Mouse (Mus musculus) ES-CJ7 (cell line): ENCODE measurements around the gene Vat1l.

Experiments
- DNase-seq: peaks from one replicate; pipeline ENCODE4 v3.0.0; 2011; ENCODE audit warnings: low read depth, low spot score

Vat1l gene

DNA sequence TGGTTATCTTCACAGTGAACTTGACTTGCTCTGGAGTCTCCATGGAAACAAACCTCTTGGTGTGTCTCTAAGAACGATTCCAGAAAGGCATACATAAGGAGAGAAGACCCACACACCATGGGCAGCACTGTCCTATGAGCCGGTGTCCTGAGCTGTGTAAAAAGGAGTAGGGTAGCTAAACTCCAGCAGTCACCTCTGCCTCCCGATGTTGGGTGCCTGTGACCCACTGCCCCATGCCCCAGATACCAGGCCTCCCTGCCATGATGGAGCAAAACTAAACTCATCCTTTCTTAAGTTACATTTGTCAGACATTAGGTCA is 90.3 kb downstream of the Vat1l start:
- no peak for DNase-seq

GRCm38 (mm10) chr8:114298253-114298652 is 92.8 kb downstream of the Vat1l start:
- no peak for DNase-seq

- DNase-seq, result no peak
Measured at GRCm38 (mm10) chr8:114300072-114300471, 94.7 kb downstream of the Vat1l start.

DNA sequence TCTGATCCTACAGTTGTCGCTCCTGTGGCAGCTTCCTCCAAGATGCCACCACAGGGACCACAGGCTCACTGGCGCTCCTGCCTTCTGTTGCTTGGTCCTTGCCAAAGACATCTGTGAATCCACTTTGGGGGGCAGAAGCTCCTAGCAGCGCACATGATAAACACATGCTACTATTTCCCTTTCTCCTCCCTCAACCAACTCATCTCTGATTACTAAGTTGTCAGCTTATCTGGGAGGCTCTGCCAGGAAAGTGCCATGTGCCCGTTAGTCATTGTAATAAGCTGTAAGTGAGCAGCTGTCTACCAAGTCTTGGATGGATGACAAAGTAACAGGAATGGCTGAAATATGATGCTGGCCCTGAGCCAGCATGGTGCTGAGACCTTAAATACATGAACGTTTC is 100.9 kb downstream of the Vat1l start:
- no peak for DNase-seq

DNA sequence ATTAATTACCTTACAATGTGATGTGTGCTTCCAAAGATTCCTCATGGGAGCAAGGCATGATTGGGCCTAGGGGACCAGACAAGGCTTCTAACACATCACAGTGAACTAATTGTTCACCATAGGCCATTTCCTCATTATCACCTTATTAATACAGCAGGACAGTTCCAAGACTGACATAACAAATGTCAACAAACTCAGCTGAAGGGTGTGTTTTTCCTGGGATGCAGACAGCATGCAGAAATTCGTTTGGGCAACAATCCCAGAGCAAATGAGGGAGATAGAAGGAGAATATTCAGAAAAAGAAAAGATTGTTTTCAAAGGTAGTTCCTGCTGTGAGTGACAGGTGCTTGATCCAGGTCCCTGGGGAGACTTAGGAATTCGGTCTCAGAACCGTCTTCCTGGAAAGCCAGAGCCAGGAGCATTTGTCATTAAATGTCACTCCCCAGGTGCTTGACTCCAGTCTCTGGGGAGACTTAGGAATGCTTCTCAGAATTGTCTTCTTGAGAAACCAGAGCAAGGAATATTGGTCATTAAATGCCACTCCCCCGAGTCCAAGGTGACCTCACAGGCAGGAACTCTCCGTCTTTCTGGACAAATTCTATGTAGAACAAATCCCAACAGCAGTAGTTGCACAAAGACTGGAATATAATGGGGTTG is 109.4 kb downstream of the Vat1l start:
- peak; percentile 28 for DNase-seq

- no peak for DNase-seq
Measured at GRCm38 (mm10) chr8:114318161-114318560, 112.7 kb downstream of the Vat1l start.

GRCm38 (mm10) chr8:114322096-114322495 is 116.7 kb downstream of the Vat1l start:
- DNase-seq, result no peak

DNA sequence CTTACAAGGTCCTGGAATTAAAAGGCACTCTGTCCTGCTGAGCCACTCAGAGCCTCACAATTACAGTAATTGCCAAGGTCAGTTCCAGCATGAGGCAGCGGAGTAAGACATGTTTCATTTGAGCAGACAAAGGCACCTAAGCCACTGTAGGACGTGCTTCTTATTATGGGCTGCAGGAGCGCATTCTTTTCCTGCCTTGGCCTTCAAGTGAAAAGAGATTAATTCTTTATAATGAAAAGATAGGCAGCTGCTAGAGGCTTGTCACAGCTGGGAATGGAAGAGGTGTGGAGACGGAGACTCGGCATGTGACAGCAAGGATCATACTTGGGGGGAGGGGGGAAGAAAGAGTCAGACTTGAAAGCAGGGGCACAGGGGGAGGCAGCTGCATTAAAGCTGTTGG is 126.5 kb downstream of the Vat1l start:
- DNase-seq, result no peak

- DNase-seq, result no peak
Measured at GRCm38 (mm10) chr8:114332949-114333348, 127.5 kb downstream of the Vat1l start.

- DNase-seq, result no peak
Measured at GRCm38 (mm10) chr8:114335721-114336120, 130.3 kb downstream of the Vat1l start.

- peak; percentile 71 for DNase-seq
Measured at GRCm38 (mm10) chr8:114342276-114342675, 136.9 kb downstream of the Vat1l start.

DNA sequence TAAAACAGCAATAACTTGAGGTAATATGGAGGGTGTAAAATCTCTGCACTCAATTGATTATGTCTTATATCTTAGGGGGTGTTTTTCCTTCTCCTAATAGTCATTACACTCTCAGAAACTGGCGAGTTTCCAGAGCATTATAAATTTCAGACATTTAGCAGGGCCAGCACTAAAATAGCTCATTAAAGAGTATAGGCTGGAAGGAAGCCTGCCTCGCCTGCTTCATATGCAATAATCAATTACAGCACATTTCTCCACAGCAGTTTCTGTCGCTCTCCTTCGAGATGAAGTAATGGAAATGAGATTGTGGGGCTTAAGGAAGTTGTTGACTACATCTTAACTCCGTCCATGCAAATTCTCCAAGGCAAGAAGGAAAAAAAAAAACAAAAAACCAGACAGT is 139.4 kb downstream of the Vat1l start:
- DNase-seq, result no peak

GRCm38 (mm10) chr8:114346045-114346444 is 140.6 kb downstream of the Vat1l start:
- no peak for DNase-seq

DNA sequence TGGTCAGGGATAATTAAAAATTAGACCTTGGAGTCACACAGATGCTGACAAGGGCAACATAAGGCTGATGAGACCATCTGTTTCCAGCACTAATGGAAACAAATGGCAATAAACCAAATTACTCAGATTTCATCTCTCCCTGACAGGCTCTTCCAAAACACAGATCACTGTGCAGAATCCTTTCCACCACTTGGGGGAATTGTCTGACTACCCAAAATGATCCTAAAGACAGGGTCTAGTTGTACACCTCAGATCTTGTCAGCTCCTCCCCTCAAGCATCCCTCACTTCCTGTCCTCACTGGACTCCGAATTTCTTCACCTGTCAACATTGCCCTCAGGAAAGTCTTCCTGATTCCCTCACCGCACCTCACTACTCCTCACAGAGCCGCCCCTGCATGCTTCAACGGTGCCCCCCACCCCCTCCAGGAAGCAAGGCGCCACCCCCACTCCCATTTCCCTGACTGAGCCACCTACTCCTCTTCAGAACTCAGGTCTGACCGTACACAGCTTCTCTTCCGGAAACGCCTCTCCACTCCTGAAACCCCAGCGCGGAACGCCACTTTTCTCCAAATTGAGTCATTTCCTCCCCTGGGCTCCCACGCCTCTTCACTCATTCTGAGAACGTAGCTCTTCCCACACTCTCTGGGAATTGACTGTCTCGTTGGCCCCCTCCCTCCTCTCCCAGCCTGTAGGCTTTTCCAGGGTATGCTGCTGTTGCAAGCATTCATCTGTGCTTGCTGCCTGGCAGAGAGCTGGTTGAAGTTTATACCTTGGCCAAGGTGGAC is 146.4 kb downstream of the Vat1l start:
- DNase-seq, result peak; percentile 17

DNA sequence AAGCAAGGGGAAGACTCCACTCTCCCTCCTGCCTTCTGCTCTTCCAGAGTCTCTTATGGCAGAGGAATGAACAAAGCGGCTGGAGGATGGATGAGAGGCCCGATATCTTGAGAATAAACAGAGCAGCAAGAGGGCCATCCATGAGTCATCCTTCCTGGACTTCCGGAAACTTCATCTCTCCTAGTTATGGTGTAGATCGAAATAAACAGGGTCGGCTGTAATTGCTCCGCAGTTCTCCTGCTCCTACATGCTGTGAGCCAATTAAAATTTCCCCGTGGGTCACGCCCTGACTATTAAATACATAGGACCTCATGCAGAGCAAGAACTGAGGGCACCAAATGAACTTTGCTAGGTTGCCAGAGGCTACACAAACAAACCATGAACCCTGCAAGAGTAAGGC is 155.1 kb downstream of the Vat1l start:
- no peak for DNase-seq

DNA sequence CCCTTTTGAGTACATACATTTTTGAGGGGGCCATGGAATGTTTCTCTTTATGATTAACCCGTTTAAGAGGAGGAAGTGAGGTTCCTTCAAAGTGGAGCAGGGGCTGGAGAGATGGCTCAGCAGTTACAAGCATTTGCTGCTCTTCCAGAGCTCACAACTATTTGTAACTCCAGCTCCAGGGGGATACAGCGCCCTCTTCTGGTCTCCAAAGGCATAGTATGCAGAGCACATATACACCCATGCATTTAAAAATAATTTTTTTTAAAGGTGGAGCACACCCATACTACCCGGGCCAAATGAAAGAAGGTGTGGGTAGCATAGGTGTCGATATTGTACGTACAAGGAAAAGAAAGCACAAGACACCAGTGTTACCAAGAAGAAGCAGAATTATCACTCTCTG is 157.8 kb downstream of the Vat1l start:
- peak; percentile 57 for DNase-seq

DNA sequence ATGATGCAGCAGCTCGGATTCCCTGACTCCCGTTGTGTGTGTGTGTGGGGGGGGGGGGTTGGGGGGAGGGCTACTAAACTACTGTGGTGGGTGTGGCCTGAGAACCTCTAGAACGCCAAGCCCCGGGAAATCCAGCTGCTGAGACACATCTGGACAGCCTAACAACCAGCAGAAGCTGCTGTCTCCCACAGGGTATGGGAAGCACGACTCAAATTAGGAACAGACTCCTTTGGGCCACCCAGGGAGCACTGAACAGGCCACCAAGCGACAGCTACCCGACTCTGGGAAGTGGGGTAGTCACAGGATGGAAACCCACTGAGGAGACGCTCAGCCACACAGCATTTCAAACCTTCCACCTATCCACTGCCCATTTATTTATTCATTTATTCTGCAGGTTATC is 158.2 kb downstream of the Vat1l start:
- DNase-seq, result no peak

GRCm38 (mm10) chr8:114369038-114369976 is 163.9 kb downstream of the Vat1l start:
- DNase-seq, result peak; percentile 90

DNA sequence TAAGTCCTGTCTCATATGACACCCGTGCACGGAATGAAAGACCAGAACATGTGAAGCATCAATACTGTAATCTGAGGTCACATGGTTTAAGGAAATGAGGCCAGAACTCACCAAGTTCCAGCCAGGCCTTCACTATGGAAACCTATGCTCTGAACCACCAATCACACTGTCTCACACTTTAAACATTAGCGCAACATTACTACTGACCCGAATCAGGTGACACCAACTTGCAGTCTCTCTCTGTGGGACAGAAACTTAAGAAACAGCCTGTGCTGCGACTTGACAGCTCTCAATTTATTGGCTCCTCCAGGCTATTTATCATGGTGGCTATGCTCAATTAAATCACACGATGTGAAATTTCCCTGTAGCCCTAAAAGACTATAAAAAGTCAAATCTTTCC is 169.0 kb downstream of the Vat1l start:
- no peak for DNase-seq

- peak; percentile 75 for DNase-seq
Measured at GRCm38 (mm10) chr8:114384189-114384588, 178.8 kb downstream of the Vat1l start.

GRCm38 (mm10) chr8:114387494-114387893 is 182.1 kb downstream of the Vat1l start:
- DNase-seq, result no peak
